Mouse (Mus musculus) neural tube, embryonic 14.5 days (tissue): ENCODE measurements around the gene Olfr628. TPM values are rescaled to one million over a fixed set of nuclear protein-coding genes. Genes with fewer than 3 reads are reported as not detected.
"Not testable (repeated sequence)": the region's sequence is repeated elsewhere in the genome, so short reads cannot be mapped to it uniquely, and the experiment has no call there.

Experiments used
- ATAC-seq: fragments of 200-750 bp; cut with Nextera tagmentation; 2 replicates; pipeline ENCODE4 v1.8.0; 2017; ENCODE audit warnings: low read depth, mild to moderate bottlenecking, moderate TSS enrichment, moderate library complexity
- H3K27ac ChIP-seq: fragments of 300-500 bp; sonication (generic); 2 replicates; pipeline ENCODE4 v1.5.1; 2014; ENCODE audit warnings: low read depth, mild to moderate bottlenecking, control low read depth, low read length, moderate library complexity, mixed read lengths
- H3K27me3 ChIP-seq: fragments of 300-500 bp; sonication (generic); 2 replicates; pipeline ENCODE4 v1.6.1; 2014; ENCODE audit warnings: low read length; ENCODE audit not compliant: control insufficient read depth, insufficient read depth
- H3K36me3 ChIP-seq: fragments of 300-500 bp; sonication (generic); 2 replicates; pipeline ENCODE4 v1.6.1; 2014; ENCODE audit warnings: low read length, mixed read lengths; ENCODE audit not compliant: control insufficient read depth, insufficient read depth
- H3K4me1 ChIP-seq: fragments of 300-500 bp; sonication (generic); 2 replicates; pipeline ENCODE4 v1.6.1; 2014; ENCODE audit warnings: low read length; ENCODE audit not compliant: control insufficient read depth, insufficient read depth
- H3K4me2 ChIP-seq: fragments of 300-500 bp; sonication (generic); 2 replicates; pipeline ENCODE4 v1.6.1; 2014; ENCODE audit warnings: mild to moderate bottlenecking, low read depth, low read length, control low read depth
- H3K4me3 ChIP-seq: fragments of 300-500 bp; sonication (generic); 2 replicates; pipeline ENCODE4 v1.5.1; 2014; ENCODE audit warnings: low read depth, low read length, control low read depth, mixed read lengths
- H3K9ac ChIP-seq: fragments of 300-500 bp; sonication (generic); replicated peaks from 2 replicates; pipeline ENCODE4 v1.6.1; 2014; ENCODE audit warnings: low read depth, mild to moderate bottlenecking, control low read depth, low read length, mixed read lengths
- H3K9me3 ChIP-seq: fragments of 300-500 bp; sonication (generic); 2 replicates; pipeline ENCODE4 v1.6.1; 2016; ENCODE audit warnings: low read length; ENCODE audit not compliant: control insufficient read depth
- WGBS: fragments of 180-500 bp; shearing (Covaris S2); extraction: QIAGEN DNeasy Blood & Tissue Kit; methylation state at CpG from one replicate; pipeline ENCODE4 v1.1.7; 2014; 5-methylcytosine and 5-hydroxymethylcytosine counted together
- polyA plus RNA-seq: library from polyadenylated mRNA; unstranded; fragments of >200 nt; fragmentation: Nextera tagmentation; extraction: Ambion mirVana; gene quantifications from 2 replicates; pipeline ENCODE4 v1.2.1, GENCODE M21; 2014

Olfr628 gene
- polyA plus RNA-seq, result not detected in 2 replicates

- H3K27ac ChIP-seq, result no peak within 1 kb of the TSS
- ATAC-seq, result no peak
- no peaks in the 10 kb centered on the region for H3K27me3 ChIP-seq
- H3K9me3 ChIP-seq, result no peaks in the 10 kb centered on the region
- no peaks in the 10 kb centered on the region for H3K4me1 ChIP-seq
- no peak within 1 kb of the TSS for H3K4me3 ChIP-seq
- 94% methylated on average over 1 of the region's 1 CpGs for WGBS
- no peak within 1 kb of the TSS for H3K9ac ChIP-seq
- H3K4me2 ChIP-seq, result no peak within 1 kb of the TSS
- H3K36me3 ChIP-seq, result no peaks in the 10 kb centered on the region
Observed at GRCm38 (mm10) chr7:103730074-103730473, at the start of gene Olfr628. Olfr628 (plus strand) TSS chr7:103730374.

- Histone ChIP-seq H3K9ac (no peak within 1 kb of the TSS), H3K4me3 (no peak within 1 kb of the TSS), H3K27me3 (no peaks in the 10 kb centered on the region), H3K4me1 (no peaks in the 10 kb centered on the region), H3K9me3 (no peaks in the 10 kb centered on the region), H3K36me3 (no peaks in the 10 kb centered on the region), H3K27ac (no peak within 1 kb of the TSS), H3K4me2 (no peak within 1 kb of the TSS)
- no peak for ATAC-seq
Observed at GRCm38 (mm10) chr7:103682420-103682819, 47.8 kb upstream of the Olfr628 start, which contains the start of gene Olfr625-ps1. Olfr625-ps1 (plus strand) TSS chr7:103682720.

GRCm38 (mm10) chr7:103699469-103699868 is 30.7 kb upstream of the Olfr628 start:
- Histone ChIP-seq H3K36me3 (no peaks in the 10 kb centered on the region), H3K4me3 (no peak overlapping the region), H3K9ac (no peak overlapping the region), H3K27ac (no peak overlapping the region), H3K27me3 (no peaks in the 10 kb centered on the region), H3K9me3 (no peaks in the 10 kb centered on the region), H3K4me1 (no peaks in the 10 kb centered on the region), H3K4me2 (no peak overlapping the region)
- no peak for ATAC-seq
- WGBS, result 89% methylated on average over 4 of the region's 4 CpGs

GRCm38 (mm10) chr7:103712024-103712423 is 18.1 kb upstream of the Olfr628 start:
- no peak for ATAC-seq
- 36% methylated on average over 2 of the region's 2 CpGs for WGBS
- no peaks in the 10 kb centered on the region for H3K4me1 ChIP-seq

GRCm38 (mm10) chr7:103714371-103714770 is 15.8 kb upstream of the Olfr628 start, which contains the start of gene Olfr243:
Olfr243 (plus strand) TSS chr7:103714671.
- no peak within 1 kb of the TSS for H3K9ac ChIP-seq
- H3K4me1 ChIP-seq, result no peaks in the 10 kb centered on the region
- no peaks in the 10 kb centered on the region for H3K9me3 ChIP-seq
- no peak within 1 kb of the TSS for H3K4me3 ChIP-seq
- no peaks in the 10 kb centered on the region for H3K36me3 ChIP-seq
- no peak within 1 kb of the TSS for H3K4me2 ChIP-seq
- H3K27ac ChIP-seq, result no peak within 1 kb of the TSS
- no peaks in the 10 kb centered on the region for H3K27me3 ChIP-seq
- no peak for ATAC-seq

More at GRCm38 (mm10) chr7:103712024-103712423, 18.1 kb upstream of the Olfr628 start:
- Histone ChIP-seq H3K4me2 (no peak overlapping the region), H3K27me3 (no peaks in the 10 kb centered on the region), H3K9ac (no peak overlapping the region), H3K4me3 (no peak overlapping the region), H3K27ac (no peak overlapping the region), H3K9me3 (no peaks in the 10 kb centered on the region), H3K36me3 (no peaks in the 10 kb centered on the region)

GRCm38 (mm10) chr7:103716398-103716797 is 13.8 kb upstream of the Olfr628 start:
- not testable (repeated sequence) for H3K36me3 ChIP-seq, H3K9ac ChIP-seq, H3K9me3 ChIP-seq, H3K4me3 ChIP-seq, H3K4me2 ChIP-seq, H3K27me3 ChIP-seq, H3K27ac ChIP-seq, ATAC-seq, H3K4me1 ChIP-seq
- WGBS, result 96% methylated on average over 1 of the region's 1 CpGs

GRCm38 (mm10) chr7:103744843-103745242 is 14.7 kb downstream of the Olfr628 start, which contains the start of gene Olfr629:
Olfr629 (minus strand) TSS chr7:103744943.
- Histone ChIP-seq H3K9me3 (no peaks in the 10 kb centered on the region), H3K27me3 (no peaks in the 10 kb centered on the region), H3K4me3 (no peak within 1 kb of the TSS), H3K4me1 (no peaks in the 10 kb centered on the region), H3K36me3 (no peaks in the 10 kb centered on the region), H3K9ac (no peak within 1 kb of the TSS), H3K27ac (no peak within 1 kb of the TSS), H3K4me2 (no peak within 1 kb of the TSS)
- WGBS, result 82% methylated on average over 2 of the region's 2 CpGs
- no peak for ATAC-seq

GRCm38 (mm10) chr7:103757233-103757632 is 27.1 kb downstream of the Olfr628 start, which contains the start of gene Olfr630:
Olfr630 (minus strand) TSS chr7:103757333.
- Histone ChIP-seq H3K4me2 (no peak within 1 kb of the TSS), H3K4me3 (no peak within 1 kb of the TSS), H3K36me3 (no peaks in the 10 kb centered on the region), H3K27me3 (no peaks in the 10 kb centered on the region), H3K9me3 (no peaks in the 10 kb centered on the region), H3K27ac (no peak within 1 kb of the TSS), H3K9ac (no peak within 1 kb of the TSS), H3K4me1 (no peaks in the 10 kb centered on the region)
- ATAC-seq, result no peak
- WGBS, result 49% methylated on average over 2 of the region's 2 CpGs

GRCm38 (mm10) chr7:103762212-103762611 is 32.0 kb downstream of the Olfr628 start:
- not testable (repeated sequence) for H3K9ac ChIP-seq, H3K27ac ChIP-seq, H3K4me1 ChIP-seq, H3K9me3 ChIP-seq, H3K4me2 ChIP-seq, ATAC-seq, H3K27me3 ChIP-seq, H3K4me3 ChIP-seq, H3K36me3 ChIP-seq
- WGBS, result 83% methylated on average over 6 of the region's 6 CpGs
